Mouse (Mus musculus) forelimb bud, embryonic 11.5 days (tissue): ENCODE measurements around the gene Clcnka.

Experiments
- DNase-seq: peaks from one replicate; pipeline ENCODE4 v3.0.0-alpha.2; 2012; ENCODE audit warnings: low read depth, low spot score

The Clcnka gene

DNA sequence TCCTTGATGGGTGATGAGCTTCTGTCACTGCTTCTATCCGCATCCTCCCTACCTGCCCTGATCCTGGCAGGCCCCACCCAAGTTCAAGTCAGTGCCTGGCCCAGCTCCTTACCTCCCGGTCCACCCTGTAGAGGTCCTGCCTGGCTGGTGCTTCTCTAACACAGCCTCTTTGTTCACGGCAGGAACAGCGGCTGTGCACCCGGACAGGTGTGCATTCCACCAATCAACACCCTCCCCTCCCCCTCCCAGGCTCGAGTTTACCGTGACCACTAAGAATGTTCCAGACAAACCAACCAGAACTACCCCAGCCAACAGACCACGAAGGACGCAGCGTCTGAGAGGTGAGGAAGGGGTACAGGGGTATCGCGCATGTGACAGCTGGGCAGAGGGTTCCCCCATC is at the start of gene Clcnka:
Gene Clcnka, minus strand, starts transcription at position 180 of the 400 bp plus-strand sequence.
- peak; percentile 28 for DNase-seq

- no peak for DNase-seq
These were observed 47.7 kb upstream of the Clcnka start for GRCm38 (mm10) chr4:141446211-141446610.

GRCm38 (mm10) chr4:141445328-141445720 is 46.8 kb upstream of the Clcnka start:
- no peak for DNase-seq

DNA sequence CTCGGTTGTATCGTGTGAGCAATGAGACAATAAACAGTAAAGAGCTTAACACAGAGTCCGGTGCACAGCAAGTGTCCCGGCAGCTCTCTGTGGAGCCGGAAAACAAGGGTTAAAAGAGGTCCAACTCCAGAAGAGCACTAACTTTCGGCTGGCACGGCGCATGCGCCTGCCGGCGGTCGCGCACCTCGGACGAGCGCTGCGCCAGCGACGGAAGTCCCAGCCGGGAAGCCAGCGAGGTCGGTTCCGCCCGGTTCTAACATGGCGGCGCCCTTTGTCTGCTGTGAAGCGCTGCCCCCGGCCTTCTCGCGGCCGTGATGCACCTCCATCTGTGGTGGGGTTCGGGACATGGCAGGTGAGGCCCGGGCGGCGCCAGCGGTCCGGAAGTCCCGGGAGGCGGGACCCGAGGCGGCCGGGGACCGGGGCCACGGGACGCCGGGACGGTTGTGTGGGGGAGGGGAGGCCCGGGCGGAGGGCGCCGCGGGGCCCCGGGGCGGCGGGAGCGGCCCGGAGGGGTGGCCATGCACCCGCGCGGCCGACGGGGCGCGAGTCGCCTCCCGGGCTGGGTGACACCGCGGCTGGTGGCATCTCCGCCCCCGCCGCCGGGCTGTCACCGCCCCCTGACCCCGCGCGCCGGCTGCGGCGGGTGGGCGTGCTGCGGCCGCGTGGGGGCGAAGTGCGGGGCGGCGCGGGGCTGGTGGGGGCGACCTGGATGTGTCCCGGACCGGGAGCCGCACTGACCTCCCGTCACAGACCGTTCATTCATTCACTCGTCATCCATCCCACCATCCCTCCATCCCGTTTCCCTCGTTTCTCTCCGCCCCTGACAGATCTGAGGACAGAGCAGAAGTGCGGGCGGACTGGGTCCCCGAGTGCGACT is 46.2 kb upstream of the Clcnka start, which contains the start of gene Zbtb17:
Gene Zbtb17, plus strand, starts transcription at position 204 of the 877 bp plus-strand sequence.
- peak; percentile 91 for DNase-seq

DNA sequence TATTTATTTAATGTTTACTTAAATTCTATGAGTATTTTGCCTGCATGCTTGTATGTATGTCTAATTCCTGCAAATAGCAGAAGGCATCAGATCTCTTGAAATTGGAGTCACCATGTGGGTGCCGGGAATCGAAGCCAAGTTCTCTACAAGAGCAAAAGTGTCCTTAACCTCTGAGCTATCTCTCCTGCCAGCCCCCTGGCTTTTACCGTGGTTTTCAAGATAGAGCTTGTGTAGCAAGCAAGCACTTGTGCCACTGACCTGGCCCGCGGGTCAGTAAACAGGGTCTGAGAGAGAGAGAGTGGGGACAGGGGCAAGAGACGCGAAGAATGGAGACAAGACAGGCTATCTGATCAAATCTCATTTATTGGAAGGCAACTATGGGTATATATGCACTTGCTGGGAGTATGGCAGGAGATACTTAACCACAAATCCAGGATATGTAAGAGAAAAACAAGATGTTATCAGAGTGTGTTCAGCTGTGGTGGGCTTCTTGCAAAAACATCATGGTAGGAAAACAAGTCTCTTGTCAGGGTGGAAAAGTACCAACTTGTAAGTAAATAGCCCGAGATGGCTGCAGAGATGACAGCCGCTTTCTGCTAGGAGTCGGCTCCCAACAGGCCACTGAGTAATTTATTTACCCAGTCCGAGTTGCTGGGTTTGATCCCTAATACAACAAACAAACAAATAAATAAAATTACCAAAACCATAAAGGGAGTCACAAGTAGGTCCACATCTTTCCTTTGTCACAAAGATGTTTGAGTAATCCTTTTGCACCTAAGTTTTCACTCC is 45.3 kb upstream of the Clcnka start:
- DNase-seq, result no peak

GRCm38 (mm10) chr4:141440877-141441276 is 42.4 kb upstream of the Clcnka start:
- DNase-seq, result no peak

- DNase-seq, result no peak
These were observed 40.7 kb upstream of the Clcnka start for GRCm38 (mm10) chr4:141439083-141439803.

GRCm38 (mm10) chr4:141435974-141436373 is 37.5 kb upstream of the Clcnka start, which contains the start of gene Srarp:
Gene Srarp (minus strand): TSS chr4:141436105.
- no peak for DNase-seq

- no peak for DNase-seq
These were observed 34.7 kb upstream of the Clcnka start for GRCm38 (mm10) chr4:141433191-141433590.

- no peak for DNase-seq
These were observed 34.1 kb upstream of the Clcnka start for GRCm38 (mm10) chr4:141432666-141433065.

DNA sequence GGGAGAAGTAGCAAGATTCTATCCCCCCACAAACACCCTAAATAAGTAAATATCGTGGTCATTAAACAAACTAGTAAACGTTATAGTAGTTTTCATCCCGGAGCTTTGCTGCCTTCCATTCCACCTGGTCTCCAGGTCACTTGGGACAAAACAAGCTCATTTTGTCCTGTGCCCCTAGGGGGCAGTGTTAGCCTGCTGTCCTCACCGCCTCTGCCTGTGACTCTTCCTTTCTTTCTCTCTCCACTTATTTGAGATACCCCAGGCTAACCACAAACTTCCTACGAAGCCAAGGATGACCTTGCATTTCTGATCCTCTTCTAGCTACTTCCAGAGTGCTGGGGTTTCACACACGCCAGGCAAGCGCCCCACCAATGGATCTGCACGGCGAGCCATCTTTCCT is 32.5 kb upstream of the Clcnka start:
- peak; percentile 61 for DNase-seq

GRCm38 (mm10) chr4:141429847-141430246 is 31.3 kb upstream of the Clcnka start:
- DNase-seq, result peak; percentile 55

- no peak for DNase-seq
These were observed 30.9 kb upstream of the Clcnka start for GRCm38 (mm10) chr4:141429381-141429780.

- DNase-seq, result no peak
These were observed 29.4 kb upstream of the Clcnka start for GRCm38 (mm10) chr4:141427921-141428320.

DNA sequence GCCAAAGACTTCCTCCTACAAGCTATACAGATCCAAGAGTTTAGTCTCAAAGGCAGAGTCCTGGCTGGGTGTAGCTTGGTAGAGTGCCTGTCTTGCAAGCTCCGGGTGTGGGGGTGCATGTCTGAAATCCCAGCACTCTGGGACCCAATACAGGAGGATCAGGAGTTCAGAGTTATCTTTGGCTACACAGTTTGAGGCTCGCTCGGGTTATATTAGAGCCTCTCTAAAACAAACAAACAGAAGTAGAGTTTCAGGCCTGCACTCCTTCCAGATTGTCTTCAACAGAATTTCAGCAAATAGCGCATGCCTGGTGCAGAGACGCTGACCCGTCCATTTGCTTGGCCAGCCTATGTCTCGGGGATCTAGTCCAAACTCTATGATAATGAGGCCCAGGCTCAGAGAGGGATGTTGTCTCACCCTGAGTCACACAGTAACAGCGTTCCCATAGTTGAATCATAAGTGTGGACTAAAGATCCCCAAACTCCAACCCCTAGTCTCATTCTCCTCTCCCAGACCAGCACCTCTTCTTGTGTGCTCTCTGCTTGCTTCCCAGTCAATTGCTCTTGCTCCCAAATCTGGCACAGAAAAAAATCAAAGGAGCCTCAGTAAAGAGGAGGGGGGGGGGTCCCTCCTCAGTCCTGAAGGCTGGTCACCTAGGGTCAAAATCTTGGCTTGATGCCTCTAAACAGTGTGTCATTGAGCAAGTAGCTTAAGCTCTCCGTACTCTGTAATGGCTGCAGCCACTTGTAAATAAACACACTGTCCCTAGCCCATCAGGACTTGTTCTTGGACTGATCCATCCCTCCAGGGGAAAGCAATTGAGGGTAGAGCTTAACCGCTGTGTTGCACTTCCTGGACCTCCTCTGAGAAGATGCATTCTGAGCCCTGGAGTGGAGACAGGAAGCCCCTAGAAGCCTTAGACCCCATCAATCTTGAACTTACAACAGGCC is 28.5 kb upstream of the Clcnka start:
- DNase-seq, result no peak

DNA sequence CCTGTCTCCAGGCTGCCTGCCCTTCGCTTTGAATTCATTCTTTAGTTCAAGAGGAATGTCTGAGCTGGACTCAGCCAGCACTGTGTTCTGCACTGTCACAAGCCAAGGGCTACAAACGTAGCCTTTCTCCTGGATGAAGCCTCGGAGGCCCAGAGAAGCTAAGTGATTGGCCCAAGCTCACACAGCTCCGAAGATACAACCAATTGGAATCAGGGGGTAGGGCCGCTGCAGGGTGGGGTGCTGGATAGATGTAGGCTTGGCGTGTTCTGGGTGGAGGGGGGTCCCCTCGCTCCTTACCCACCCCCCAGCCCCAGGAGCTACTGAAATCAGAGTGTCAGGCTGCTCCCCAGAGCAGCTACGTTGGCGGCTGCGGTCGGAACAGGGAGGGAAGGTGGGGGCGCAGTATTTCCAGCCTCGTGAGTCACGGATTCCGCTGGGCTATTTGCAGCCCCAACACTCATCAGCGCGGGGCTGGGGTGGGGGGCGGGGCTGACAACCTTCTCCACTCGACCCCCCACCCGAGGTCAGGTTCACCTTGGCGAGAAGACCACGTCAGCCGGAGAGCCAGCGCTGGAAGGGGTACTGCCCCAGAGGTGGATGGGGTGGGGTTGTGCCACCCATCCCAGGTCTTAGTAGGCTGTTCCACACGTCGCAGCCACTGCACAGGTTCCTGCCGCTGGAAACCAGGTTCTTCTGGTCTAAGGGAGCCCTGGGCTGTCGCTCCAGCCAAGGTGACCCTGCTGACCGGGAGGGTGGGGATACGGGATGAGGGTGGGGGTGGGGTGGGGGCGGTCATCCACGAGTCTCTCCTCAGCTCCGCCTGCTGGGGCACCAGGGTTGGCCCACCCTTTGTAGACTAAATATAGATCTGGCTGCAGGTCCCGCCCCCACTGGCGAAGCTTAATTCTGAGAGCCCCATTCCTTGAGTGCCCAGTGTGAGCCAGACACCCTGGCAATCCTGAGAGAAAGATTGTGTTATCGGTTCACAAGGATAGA is 27.3 kb upstream of the Clcnka start:
- DNase-seq, result no peak

DNA sequence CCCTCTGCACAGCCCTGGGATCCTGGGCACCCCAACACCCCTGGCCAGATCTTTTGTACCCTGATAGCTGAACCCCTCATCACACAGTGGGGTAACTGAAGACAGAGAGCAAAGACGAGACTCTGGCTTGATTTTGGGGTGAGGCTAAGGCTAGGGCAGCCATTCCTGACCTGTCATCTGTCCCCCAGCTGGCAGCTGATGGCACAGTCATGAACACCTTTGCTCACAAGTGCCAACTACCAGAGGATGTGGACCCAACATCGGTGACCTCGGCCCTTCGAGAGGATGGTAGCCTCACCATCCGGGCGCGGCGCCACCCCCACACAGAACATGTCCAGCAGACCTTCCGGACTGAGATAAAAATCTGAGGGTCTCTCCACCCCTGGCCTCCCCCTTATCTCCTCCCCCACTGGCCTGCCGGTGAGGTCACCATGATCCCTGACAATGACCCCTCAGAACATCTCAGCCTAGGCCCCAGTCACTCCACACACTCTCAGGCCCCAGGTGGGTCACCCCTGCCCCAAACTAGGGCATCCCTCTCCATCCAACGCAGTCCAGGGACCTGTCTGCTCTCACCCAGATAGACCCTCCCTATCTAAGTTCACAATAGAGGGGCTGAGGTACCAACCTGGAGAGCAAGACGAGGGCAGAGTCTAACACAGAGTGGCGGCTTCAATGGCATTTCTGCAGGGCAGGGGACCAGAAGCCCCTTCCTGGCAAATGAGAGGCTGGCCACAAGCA is 25.3 kb upstream of the Clcnka start:
- DNase-seq, result no peak

DNA sequence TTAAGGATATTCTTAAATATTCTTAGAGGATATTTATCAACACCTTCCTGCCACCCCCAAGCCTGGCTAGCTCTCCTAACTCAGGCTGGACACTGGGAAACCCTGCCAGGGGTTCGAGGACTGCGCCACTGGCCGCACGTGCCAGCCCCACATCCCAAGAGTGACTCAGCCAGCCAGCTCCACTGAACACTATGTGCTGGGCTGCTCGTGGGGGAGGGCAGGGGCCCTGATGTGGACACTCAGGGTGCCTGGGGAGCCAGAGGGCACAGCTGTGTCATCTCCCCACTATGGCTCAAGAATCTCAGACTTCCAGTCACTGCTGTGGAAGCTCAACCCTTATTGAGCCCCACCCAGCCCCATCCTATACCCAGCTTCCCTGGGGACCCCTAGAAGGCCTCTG is 24.8 kb upstream of the Clcnka start:
- no peak for DNase-seq

GRCm38 (mm10) chr4:141422841-141423240 is 24.3 kb upstream of the Clcnka start:
- DNase-seq, result no peak
